Mouse (Mus musculus): ENCODE measurements around the gene Morf4l1.
"Not testable (repeated sequence)": the region's sequence is repeated elsewhere in the genome, so short reads cannot be mapped to it uniquely, and the experiment has no call there.

Gene Morf4l1

DNA sequence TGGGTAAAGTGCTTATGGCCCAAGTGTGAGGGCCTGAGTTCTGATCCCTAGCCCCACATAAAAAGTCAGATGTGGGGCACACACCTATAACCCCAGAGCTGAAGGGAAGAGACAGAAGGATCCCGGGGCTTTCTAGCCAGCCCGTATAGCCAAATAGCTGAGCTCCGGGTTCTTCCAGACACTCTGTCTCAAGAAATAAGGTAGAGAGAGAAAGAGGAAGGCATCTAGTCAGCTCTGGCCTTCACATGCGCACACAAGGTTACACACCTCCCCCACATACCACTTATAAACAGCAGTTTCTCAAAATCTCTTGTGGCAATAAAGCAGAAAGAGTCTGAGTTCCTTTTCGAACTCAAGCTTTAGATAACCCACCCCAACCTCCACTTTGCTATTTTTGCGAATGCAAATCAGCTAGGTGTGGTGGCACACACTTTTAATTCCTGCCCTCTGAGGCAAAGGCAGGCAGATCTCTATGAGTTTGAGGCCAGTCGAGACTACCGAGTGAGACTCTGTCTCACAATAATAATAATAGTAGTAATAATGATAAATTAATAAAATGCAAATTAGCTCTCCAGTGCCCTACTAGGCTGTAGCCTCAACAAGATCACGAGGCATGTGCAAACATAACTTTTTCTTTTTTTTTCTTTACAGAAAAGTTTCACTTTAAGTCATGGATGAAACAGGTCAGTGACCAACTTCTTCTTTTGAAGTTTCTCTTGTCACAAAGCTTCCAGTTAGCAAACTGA lies 54.6 kb downstream of the Morf4l1 start:
- DNase-seq, result no peak

DNA sequence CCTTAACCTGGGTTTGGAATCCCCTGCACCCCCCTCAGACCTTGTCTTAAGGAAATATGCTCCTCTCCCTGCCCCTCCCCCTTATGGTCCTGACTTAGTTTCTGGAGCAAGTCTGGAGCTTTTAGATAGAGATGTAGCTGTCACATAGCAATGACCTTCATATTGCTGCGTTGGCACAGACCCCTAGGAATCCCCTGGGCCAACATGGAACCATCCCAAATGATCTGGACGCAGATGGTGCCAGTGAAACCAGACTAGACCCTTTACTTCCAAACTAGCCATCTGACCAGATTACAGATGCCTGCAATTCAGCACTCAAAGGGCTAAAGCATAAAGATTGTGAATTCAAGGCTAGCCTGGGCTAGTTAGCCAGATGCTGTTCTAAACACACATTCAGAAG lies 57.9 kb downstream of the Morf4l1 start:
- DNase-seq, result no peak

DNA sequence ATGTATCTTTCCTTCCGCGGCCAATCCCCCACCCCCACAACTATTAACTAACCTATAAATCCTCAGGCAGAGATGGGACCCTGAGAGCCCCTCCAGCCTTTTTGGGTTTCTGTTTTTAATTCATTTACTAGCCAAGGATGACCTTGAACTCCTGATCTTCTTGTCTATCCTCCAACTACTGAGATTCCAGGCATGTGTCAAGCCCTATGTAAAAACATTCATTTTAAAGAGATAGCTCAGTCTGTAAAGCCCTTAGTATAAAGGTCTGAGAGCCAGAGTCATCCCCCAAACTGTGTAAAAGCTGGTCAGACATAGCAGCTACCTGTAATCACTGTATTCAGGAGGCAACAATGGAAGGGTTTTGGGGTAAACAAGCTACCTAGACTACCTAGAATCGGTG lies 58.7 kb downstream of the Morf4l1 start:
- no peak for DNase-seq

DNA sequence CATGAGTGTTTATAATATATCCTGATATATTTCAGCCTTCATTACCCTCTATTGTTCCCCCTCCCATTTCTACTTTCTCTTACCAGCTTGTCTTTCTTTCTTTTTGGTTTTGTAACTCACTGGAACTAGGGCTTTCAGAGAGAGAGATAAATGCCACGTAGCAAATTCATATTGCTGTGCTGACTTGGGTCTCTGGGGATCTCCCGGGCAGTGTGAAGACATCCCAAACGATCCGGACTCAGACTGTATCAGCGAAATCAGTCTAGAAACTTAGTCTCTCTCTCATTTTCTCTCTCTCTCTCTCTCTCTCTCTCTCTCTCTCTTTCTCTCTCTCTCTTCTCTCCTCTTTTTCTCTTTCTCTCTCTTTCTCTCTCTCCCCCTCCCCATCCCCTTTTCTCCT lies 59.2 kb downstream of the Morf4l1 start:
- DNase-seq, result no peak

DNA sequence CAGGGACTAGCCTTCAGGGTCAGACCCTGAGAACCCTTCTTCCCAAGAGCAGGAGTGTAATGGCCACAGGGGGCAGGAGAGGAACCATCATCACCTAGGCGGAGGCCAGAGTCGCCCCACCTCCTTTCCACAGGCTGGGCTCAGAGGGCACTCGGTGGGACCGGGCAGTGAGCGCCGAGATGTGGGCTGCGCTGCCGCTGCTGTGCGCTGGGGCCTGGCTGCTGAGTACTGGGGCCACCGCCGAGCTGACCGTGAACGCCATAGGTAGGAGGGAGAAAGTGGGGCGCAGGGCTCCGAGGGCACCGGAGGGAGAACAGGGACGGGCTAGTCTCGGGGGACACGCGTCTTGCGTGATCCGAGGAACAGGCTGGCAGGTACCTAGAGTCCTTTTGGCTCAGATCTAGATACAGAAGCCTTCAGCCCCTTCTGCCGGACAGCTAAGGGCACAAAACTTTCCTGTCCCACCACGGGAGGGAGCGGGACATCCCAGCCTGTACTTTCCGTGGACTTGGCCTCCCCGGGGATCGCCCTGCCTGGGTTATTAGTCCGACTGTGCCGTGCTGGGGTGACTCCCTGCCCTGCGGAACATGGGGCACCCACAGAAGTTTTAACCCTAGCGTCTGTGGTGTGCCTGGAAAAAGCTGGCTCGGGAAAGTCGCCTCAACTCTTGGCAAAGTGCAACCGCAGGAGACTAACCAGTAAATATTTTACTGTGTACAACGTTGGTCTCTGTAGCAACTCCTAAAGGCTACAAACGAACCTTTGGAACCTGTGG lies 60.0 kb downstream of the Morf4l1 start:
- DNase-seq, result no peak

DNA sequence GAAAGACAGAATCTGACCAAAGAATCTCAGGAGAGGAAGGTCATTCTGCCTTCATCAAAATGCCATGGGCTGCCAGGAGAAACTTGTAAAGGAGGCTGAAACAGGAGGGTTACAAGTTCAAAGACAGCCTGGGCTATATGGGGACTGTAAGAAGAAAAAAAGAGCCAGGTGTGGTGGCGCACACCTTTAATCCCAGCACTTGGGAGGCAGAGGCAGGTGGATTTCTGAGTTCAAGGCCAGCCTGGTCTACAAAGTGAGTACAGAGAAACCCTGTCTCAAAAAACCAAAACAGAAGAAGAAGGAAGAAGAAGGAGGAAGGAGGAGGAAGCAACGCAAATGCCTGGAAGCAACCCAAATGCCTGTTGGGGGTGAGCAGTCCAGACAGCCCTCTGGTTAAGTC lies 60.7 kb downstream of the Morf4l1 start, which contains the start of gene Ctsh:
Gene Ctsh (plus strand): TSS at position 301 of the 400 bp plus-strand sequence.
- no peak for DNase-seq

DNA sequence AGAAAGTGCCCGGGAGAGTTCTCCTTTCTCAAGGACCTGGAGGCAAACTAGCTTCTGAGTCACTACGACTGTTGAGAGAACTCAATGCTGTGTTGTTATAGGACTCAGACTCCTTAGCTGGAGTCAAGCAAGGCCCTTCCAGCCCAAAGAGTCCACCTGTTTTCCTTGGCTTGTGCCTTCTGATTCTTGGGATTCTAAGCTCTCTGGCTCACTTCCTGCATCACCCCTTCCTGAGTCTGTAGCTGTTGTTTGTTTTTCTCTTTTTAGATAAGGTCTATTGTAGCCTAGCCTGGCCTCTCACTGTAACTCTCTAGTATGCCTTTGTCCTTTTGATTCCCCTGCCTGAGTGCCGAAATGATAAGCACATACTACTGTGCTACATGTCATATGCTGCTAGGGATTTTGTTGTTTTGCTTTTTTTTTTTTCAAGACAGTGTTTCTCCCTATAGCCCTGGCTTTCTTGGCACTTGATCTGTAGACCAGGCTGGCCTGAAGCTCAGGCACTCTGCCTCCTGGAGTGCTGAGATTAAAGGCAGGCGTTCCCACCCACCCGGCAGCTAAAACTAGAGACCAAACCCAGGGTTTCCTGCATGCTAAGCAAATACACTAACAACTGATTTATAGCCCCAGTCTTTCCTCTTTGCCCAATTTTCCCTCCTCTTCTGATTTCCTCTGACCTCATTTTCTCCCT lies 66.5 kb downstream of the Morf4l1 start:
- DNase-seq, result no peak

DNA sequence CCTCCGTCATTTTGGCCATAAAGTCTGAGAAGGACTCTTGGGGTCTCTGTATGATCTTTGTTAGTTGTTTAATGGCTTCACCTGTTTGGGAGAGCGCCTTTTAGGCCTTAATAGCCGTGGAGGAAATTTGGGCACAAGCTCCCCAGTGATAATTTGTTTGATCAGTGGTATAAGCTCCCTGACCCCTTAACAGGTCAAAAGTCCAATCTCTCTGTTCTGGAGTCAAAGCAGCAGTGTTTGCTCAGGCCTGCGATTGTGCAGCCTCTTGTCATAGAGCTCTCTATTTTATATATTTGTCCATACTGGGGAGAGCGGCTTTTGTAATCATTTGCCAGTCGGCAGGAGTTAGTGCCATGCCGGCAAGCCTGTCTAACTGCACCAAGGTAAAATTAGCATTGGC lies 69.4 kb downstream of the Morf4l1 start:
- DNase-seq, result no peak

DNA sequence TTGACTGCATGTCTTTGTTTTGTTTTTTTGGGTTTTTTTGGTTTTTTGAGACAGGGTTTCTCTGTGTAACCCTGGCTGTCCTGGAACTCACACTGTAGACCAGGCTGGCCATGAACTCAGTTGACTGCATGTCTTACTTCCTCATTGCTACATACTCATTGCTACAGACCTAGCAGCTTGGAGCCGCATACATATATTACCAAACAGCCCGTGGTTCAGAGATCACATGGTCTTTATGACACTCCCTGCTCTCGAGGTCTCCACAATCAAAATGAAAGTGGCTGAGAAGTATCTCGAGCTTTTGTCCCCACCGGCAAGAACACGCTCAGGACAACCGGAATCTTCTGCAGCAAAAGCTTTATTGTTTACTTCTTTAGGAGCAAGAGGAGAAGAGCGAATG lies 71.7 kb downstream of the Morf4l1 start:
- not testable (repeated sequence) for DNase-seq

Data from cerebellum, adult 9-11 months (tissue).